Mouse (Mus musculus) yolk sac, embryonic 10.5 days (tissue): ENCODE measurements around the gene Vsig10.
A peak's percentile ranks its signal among the peaks of the same experiment; 100 is the strongest.

Source experiments
- DNase-seq: peaks from one replicate; pipeline ENCODE4 v3.0.0-alpha.2; 2017; ENCODE audit warnings: low spot score

Vsig10 gene

GRCm38 (mm10) chr5:117381785-117382184 is 62.9 kb downstream of the Vsig10 start:
- no peak for DNase-seq

GRCm38 (mm10) chr5:117383198-117383597 is 64.3 kb downstream of the Vsig10 start:
- DNase-seq = no peak

- peak; percentile 73 for DNase-seq
Measured at GRCm38 (mm10) chr5:117388296-117388751, 69.4 kb downstream of the Vsig10 start.

GRCm38 (mm10) chr5:117388877-117389276 is 70.0 kb downstream of the Vsig10 start, which contains the start of gene Rfc5:
Gene Rfc5, minus strand, starts transcription at chr5:117389047.
- DNase-seq = peak; percentile 94

DNA sequence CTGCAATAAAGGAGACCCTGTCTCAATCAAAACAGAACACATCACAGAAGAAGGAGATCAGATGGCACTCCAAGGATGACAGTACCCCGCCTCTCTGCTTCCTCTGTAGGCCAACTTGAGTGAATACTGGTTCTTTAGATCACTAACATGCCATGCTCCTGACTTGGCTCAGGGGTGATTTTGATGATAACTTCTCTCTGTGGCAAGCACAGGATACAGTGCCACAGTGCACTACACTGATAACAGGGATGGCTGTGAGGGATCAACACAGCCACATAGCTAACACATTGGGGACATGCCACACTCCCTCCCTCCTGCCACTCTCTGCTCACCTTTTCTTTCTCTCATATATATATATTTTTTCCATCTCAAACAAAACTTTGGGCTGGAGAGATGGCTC is 72.0 kb downstream of the Vsig10 start:
- no peak for DNase-seq

DNA sequence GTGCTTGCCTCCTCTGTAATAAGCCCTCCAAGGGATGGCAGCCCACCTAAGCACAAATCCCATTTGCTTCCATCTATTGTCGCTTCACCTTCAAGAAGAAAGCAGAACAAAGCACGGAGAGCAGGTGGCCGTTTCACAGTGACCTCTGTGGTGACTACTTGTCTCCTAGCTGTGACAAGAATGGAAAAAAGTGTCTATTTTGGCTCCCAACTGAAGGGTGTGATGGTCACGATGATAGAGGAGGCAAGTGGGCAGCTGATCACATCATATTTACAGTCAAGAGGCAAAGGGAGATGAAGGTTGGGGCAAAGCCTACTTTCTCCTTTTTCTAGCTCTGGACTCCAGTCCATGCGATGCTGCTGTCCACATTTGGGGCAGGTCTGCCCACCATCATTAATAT is 77.0 kb downstream of the Vsig10 start:
- no peak for DNase-seq

GRCm38 (mm10) chr5:117396596-117397014 is 77.7 kb downstream of the Vsig10 start:
- DNase-seq = peak; percentile 68

- DNase-seq = no peak
Measured at GRCm38 (mm10) chr5:117397371-117397770, 78.5 kb downstream of the Vsig10 start.

DNA sequence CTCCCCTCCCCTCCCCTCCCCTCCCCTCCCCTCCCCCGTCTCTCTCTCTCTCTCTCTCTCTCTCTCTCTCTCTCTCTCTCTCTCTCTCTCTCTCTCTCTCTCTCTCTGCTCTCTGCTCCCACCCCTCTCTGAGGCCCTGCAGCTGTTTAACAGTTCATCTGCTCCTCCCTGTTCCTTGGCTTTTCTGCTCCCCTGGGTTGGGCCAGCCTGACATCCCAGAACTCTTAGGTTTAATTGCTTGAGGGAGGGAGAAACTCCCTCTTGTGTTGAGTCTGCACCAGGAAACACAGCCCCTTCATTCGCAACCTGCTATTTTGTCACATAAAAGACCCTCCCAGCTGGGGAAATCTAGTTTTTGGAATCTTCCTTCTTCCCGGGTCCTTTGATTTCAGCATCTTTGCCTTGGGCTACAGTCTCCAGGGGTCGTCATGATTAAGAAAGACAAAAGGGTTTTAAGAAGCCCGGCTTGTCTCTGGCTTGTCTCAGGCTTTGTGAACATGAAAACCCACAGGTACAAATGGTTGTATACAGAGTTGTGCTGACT is 79.2 kb downstream of the Vsig10 start:
- DNase-seq = no peak

DNA sequence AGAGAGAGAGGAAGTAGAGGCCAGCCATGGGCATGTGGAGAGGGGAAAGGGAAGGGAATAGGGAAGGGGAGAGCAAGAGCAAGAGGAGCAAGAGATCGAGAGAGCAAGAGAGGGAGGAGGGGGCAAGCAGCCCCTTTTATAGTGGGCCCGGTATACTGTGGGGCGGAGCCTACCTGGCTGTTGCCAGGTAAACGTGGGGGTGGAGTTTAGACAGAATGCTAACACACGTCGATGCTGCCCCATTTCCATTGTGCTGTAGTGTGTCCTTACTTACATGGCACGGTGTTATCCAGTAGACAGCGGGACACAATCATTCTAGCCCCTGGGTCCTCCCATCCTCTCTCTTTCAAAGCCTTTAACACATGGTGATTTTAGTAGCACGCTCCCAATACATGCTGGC is 80.4 kb downstream of the Vsig10 start:
- DNase-seq = no peak

DNA sequence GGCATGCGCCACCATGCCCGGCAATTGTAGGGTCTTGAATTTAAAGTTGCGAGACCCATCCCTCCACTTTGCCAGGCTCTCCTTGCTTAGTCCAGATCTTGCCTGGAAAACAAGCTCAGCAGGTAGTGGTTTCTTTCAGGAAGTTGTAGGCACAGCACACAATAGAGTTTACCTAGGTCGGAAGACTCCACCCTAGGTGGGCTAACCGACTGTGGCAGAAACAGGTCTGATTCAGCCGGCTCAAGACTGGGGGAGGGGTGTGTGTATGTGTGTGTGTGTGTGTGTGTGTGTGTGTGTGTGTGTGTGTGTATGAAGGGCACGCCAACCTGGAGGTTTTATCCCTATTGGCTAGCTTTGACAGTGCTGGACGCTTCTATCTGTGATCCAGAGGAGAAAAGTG is 84.7 kb downstream of the Vsig10 start:
- no peak for DNase-seq
